Mouse (Mus musculus): Measurements from ENCODE around the gene Doc2a.

GRCm38 (mm10) chr7:126815726-126816222, 31.4 kb upstream of the Doc2a start:
- TF ChIP-seq CTCF (IDR thresholded peaks at IDR 0.05) (no peak), POLR2A (IDR thresholded peaks at IDR 0.05; ENCODE audit: insufficient read depth, low read depth, low read length) (no peak)
